Mouse (Mus musculus): ENCODE measurements around the gene Apobec1.

DNA sequence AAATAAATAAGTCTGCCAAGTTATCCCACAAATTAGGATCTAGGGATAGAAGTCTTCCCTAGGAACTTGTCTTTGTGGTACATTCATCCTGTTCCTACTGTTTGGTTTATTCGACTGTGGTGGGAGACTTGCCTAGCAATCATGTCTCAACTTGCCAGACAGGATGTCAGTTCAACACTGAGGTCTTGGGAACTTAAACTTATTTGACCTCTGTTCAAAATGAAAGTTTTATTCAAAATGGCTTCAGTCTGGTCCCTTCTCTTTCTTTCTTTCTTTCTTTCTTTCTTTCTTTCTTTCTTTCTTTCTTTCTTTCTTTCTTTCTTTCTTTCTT lies 713 bp upstream of the Apobec1 start:
- TF ChIP-seq CTCF (IDR thresholded peaks at IDR 0.05; ENCODE audit: borderline replicate concordance, extremely low read depth, insufficient read depth, insufficient read length): no peak
- TF ChIP-seq POLR2A (IDR thresholded peaks at IDR 0.05; ENCODE audit: borderline replicate concordance, extremely low read depth, insufficient read depth, insufficient read length, poor library complexity, severe bottlenecking): no peak

All from brain, embryonic 14.5 days (tissue).